Mouse (Mus musculus) intestine, postnatal 0 days (tissue): ENCODE measurements around the gene Drg1. TPM values are rescaled to one million over a fixed set of nuclear protein-coding genes. Genes with fewer than 3 reads are reported as not detected.
"Not testable (repeated sequence)": the region's sequence is repeated elsewhere in the genome, so short reads cannot be mapped to it uniquely, and the experiment has no call there.

Source experiments
- ATAC-seq: fragments of 200-750 bp; cut with Nextera tagmentation; 2 replicates; pipeline ENCODE4 v1.8.0; 2017; ENCODE audit warnings: mild to moderate bottlenecking, moderate TSS enrichment, moderate library complexity
- H3K27ac ChIP-seq: fragments of 300-500 bp; sonication (generic); 2 replicates; pipeline ENCODE4 v1.5.1; 2014; ENCODE audit warnings: mild to moderate bottlenecking, low read depth, low read length, moderate library complexity
- H3K27me3 ChIP-seq: fragments of 300-500 bp; sonication (generic); replicated peaks from 2 replicates; pipeline ENCODE4 v1.6.1; 2014; ENCODE audit warnings: low read length, mixed read lengths; ENCODE audit not compliant: control insufficient read depth, insufficient read depth
- H3K36me3 ChIP-seq: fragments of 300-500 bp; sonication (generic); 2 replicates; pipeline ENCODE4 v1.6.1; 2014; ENCODE audit warnings: mild to moderate bottlenecking, moderate library complexity; ENCODE audit not compliant: control insufficient read depth, insufficient read depth
- H3K4me1 ChIP-seq: fragments of 300-500 bp; sonication (generic); replicated peaks from 2 replicates; pipeline ENCODE4 v1.6.1; 2014; ENCODE audit warnings: antibody characterized with exemption, low read length, mixed read lengths; ENCODE audit not compliant: control insufficient read depth, insufficient read depth
- H3K4me2 ChIP-seq: fragments of 300-500 bp; sonication (generic); replicated peaks from 2 replicates; pipeline ENCODE4 v1.6.1; 2014; ENCODE audit warnings: low read depth, mild to moderate bottlenecking, moderate library complexity
- H3K4me3 ChIP-seq: fragments of 300-500 bp; sonication (generic); 2 replicates; pipeline ENCODE4 v1.5.1; 2014; ENCODE audit warnings: low read depth, low read length
- H3K9ac ChIP-seq: fragments of 300-500 bp; sonication (generic); 2 replicates; pipeline ENCODE4 v1.6.1; 2014; ENCODE audit warnings: mild to moderate bottlenecking, low read depth, low read length
- H3K9me3 ChIP-seq: fragments of 300-500 bp; sonication (generic); 2 replicates; pipeline ENCODE4 v1.6.1; 2016; ENCODE audit warnings: mixed run types; ENCODE audit not compliant: control insufficient read depth
- WGBS: fragments of 180-500 bp; shearing (Covaris S2); extraction: QIAGEN DNeasy Blood & Tissue Kit; methylation state at CpG from one replicate; pipeline ENCODE4 v1.1.7; 2014; 5-methylcytosine and 5-hydroxymethylcytosine counted together
- polyA plus RNA-seq: library from polyadenylated mRNA; unstranded; fragments of >200 nt; fragmentation: Nextera tagmentation; extraction: Ambion mirVana; gene quantifications from 2 replicates; pipeline ENCODE4 v1.2.1, GENCODE M21; 2015

Gene Drg1
- polyA plus RNA-seq, 1 experiment from 2014 or later: 85.5 TPM

- 39% methylated on average over 1 of the region's 2 CpGs for WGBS
- H3K27me3 ChIP-seq, H3K27ac ChIP-seq, H3K9ac ChIP-seq, H3K4me3 ChIP-seq, ATAC-seq, H3K36me3 ChIP-seq, H3K4me1 ChIP-seq, H3K4me2 ChIP-seq: not testable (repeated sequence)
- peaks cover 12% of the 10 kb centered on the region for H3K9me3 ChIP-seq
Measured at GRCm38 (mm10) chr11:3161370-3161769, 104.8 kb downstream of the Drg1 start.

- H3K9me3 ChIP-seq: peaks cover 12% of the 10 kb centered on the region
- not testable (repeated sequence) for H3K4me1 ChIP-seq, H3K27ac ChIP-seq, H3K4me3 ChIP-seq, H3K36me3 ChIP-seq, ATAC-seq, H3K27me3 ChIP-seq, H3K9ac ChIP-seq, H3K4me2 ChIP-seq
- 93% methylated on average over 4 of the region's 4 CpGs for WGBS
Measured at GRCm38 (mm10) chr11:3158800-3159199, 107.4 kb downstream of the Drg1 start.

DNA sequence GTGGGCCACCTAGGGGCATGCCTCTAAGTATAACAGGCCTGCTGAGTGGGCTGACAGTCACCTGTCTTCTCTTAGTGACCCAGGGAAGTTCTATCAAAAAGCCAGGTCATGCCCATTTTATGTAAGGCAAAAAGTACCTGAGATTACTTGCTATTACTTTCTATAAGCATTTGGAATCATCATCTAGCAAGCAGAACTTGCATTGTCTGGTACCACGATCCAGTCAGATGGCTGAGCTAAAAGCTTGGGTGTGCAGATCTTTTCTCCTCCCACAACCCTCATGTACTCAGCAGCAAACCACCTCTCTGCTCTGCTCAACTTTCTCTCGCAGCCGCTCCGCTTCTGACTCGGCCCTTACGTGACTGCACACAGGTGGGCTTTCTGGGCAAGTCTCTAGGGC is 108.2 kb downstream of the Drg1 start:
- H3K27me3 ChIP-seq, H3K36me3 ChIP-seq, H3K27ac ChIP-seq, ATAC-seq, H3K4me1 ChIP-seq, H3K9ac ChIP-seq, H3K4me3 ChIP-seq, H3K4me2 ChIP-seq: not testable (repeated sequence)
- H3K9me3 ChIP-seq: peaks cover 15% of the 10 kb centered on the region
- WGBS: 91% methylated on average over 6 of the region's 6 CpGs

GRCm38 (mm10) chr11:3156991-3157390 is 109.2 kb downstream of the Drg1 start:
- 80% methylated on average over 2 of the region's 3 CpGs for WGBS
- H3K9me3 ChIP-seq, ATAC-seq, H3K27me3 ChIP-seq, H3K9ac ChIP-seq, H3K4me2 ChIP-seq, H3K27ac ChIP-seq, H3K4me3 ChIP-seq, H3K4me1 ChIP-seq, H3K36me3 ChIP-seq: not testable (repeated sequence)

DNA sequence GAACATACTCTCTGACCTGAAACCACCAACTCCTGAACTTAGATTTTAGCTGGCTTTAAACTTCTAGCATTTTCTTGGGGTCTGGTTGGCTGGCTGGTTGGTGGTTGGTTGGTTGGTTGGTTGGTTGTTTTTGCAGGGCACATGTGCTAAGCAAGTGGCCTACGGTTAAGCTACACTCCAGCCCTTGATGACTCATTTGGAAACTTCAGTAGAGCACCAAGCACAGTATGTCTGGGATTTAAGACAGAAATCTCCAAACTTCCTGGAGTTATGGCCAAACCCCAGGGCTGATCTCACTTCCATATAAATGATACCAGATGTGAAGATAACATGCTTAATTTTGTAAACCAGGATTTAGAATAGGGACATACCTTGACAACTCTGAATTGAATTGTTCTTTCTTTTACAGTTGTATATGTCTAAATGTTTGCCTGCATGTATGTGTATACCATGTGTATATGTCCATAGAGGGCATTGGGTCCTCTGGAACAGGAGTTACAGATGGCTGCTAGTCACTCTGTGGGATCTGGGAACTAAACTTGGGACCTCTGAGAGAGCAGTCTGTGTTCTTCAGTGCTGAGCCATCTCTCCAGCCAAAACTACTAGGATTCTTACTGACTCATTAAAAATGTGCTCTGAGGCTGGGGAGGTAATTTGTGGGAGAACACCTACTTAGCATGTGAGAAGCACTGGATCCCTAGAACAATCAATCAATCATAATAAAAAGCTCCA is 112.4 kb downstream of the Drg1 start:
- WGBS: 78% methylated on average over 1 of the region's 1 CpGs
- H3K36me3 ChIP-seq: peaks cover 10% of the 10 kb centered on the region
- H3K9ac ChIP-seq, H3K4me1 ChIP-seq, H3K27me3 ChIP-seq, H3K4me2 ChIP-seq, H3K4me3 ChIP-seq, H3K9me3 ChIP-seq, H3K27ac ChIP-seq: not testable (repeated sequence)
- peak; percentile 63 for ATAC-seq

DNA sequence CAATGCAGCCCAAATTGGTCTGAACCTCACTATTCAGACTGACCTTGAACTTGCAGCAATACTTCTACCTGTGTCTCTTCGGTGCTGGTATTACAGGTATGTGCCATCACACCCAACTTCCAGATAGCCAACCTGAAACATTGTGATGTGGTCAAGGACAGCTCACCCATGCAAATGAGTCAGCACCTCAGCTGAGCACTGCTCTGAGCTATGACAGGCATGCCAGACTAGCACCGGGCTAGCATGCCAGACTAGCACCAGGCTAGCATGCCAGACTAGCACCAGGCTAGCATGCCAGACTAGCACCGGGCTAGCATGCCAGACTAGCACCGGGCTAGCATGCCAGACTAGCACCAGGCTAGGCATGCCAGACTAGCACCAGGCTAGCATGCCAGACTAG is 114.9 kb downstream of the Drg1 start:
- H3K4me2 ChIP-seq, H3K9ac ChIP-seq, H3K27ac ChIP-seq, H3K27me3 ChIP-seq, H3K9me3 ChIP-seq, H3K4me3 ChIP-seq, H3K4me1 ChIP-seq: not testable (repeated sequence)
- ATAC-seq: 0 out of 2 replicates have a peak, but pooled peaks have one; percentile 27
- H3K36me3 ChIP-seq: peaks cover 10% of the 10 kb centered on the region
- 91% methylated on average over 4 of the region's 4 CpGs for WGBS

DNA sequence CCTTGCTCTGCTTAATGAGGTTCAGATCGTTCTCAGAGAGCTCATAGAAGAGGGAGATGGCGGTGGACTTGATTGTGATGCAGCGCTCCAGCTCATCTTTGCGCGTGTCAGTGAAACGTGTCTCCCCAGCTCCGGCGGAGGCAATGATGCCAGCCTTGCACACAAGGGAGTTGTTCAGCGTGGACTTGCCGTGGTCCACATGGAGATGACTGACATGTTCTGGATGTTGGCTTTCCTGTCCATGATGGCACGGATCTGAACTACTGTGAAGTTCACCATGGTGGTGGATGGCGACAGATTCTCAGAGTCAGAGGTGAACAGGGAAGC is 115.6 kb downstream of the Drg1 start:
- H3K9ac ChIP-seq, H3K4me2 ChIP-seq, H3K27me3 ChIP-seq, H3K4me1 ChIP-seq, H3K4me3 ChIP-seq, ATAC-seq, H3K27ac ChIP-seq, H3K9me3 ChIP-seq: not testable (repeated sequence)
- 97% methylated on average over 12 of the region's 12 CpGs for WGBS
- peaks cover 10% of the 10 kb centered on the region for H3K36me3 ChIP-seq

- H3K9me3 ChIP-seq, H3K9ac ChIP-seq, H3K27ac ChIP-seq, H3K4me3 ChIP-seq, H3K4me2 ChIP-seq, H3K27me3 ChIP-seq, H3K4me1 ChIP-seq: not testable (repeated sequence)
- WGBS: 94% methylated on average over 24 of the region's 24 CpGs
- peak; percentile 6; the same call in 1 of the 2 replicates for ATAC-seq
- H3K36me3 ChIP-seq: peaks cover 10% of the 10 kb centered on the region
Measured at GRCm38 (mm10) chr11:3150003-3150676, 116.1 kb downstream of the Drg1 start.

DNA sequence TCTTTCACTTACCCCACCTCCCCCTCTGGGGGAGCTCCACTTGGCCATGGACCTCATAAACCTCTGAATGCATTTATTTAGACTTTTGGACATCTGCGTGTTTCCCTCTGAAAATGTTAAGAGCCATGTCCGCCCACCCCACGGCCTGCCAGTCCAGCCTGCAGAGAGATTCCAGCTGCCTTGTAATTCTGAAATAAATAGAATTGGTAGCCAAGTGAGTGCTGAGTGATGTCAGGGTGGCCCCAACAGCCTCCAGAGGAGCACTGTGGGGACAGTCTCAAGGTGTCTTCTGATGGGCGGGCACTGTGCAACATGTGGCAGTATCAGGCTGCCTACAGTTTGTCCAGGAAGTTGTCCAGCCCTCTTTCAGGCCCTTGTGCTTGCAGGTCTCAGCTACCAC is 116.7 kb downstream of the Drg1 start:
- not testable (repeated sequence) for H3K9ac ChIP-seq, ATAC-seq, H3K4me1 ChIP-seq, H3K27me3 ChIP-seq, H3K4me3 ChIP-seq, H3K4me2 ChIP-seq, H3K27ac ChIP-seq, H3K9me3 ChIP-seq
- 89% methylated on average over 4 of the region's 4 CpGs for WGBS
- H3K36me3 ChIP-seq: peaks cover 10% of the 10 kb centered on the region
